ENCODE assay signal across 8 mouse cellular contexts in genomic region chr6:89239511-89239910, GRCm38 (mm10).
DNase-seq lines count a peak whose midpoint lies in the region; ATAC-seq and TF ChIP-seq lines count a peak whose summit lies in the region.

No protein-coding gene starts in this region.

- 0 out of 2 replicates have a peak, but pooled peaks cover 2% of the 10 kb centered on the region for H3K4me1 ChIP-seq in liver, adult 2 months (ENCODE audit: control insufficient read depth, insufficient read depth, low read length)
- no peaks in the 10 kb centered on the region for H3K4me1 ChIP-seq in liver, embryonic 12.5 days
- H3K4me1 ChIP-seq in kidney, postnatal 0 days (replicated peaks; ENCODE audit: insufficient read depth, low read length) = no peaks in the 10 kb centered on the region

- H3K9me3 ChIP-seq in liver, embryonic 12.5 days (replicated peaks) = no peaks in the 10 kb centered on the region
- H3K9me3 ChIP-seq in kidney, postnatal 0 days (replicated peaks; ENCODE audit: low read length) = no peaks in the 10 kb centered on the region

- no peak overlapping the region for H3K27ac ChIP-seq in liver, adult 2 months (replicated peaks; ENCODE audit: insufficient read depth, low read depth, low read length)
- no peak overlapping the region for H3K27ac ChIP-seq in liver, embryonic 12.5 days
- no peak overlapping the region for H3K27ac ChIP-seq in kidney, postnatal 0 days

- peak; percentile 71 for DNase-seq in liver, adult 2 months (ENCODE audit: extremely low read depth, low read depth, low spot score)
- DNase-seq in gastrocnemius, postnatal 4 days (ENCODE audit: low spot score in 2 of 2) = peak; percentile 65 to 84
- DNase-seq in kidney, postnatal 0 days (ENCODE audit: low spot score) = peak; percentile 4
- peak; percentile 31 for DNase-seq in ovary, postnatal 10 days (ENCODE audit: low spot score)

- no peak overlapping the region for H3K9ac ChIP-seq in liver, adult 2 months (ENCODE audit: low read depth, low read length)
- H3K9ac ChIP-seq in liver, embryonic 12.5 days = no peak overlapping the region
- no peak overlapping the region for H3K9ac ChIP-seq in kidney, postnatal 0 days (ENCODE audit: low read depth, low read length)

- H3K27me3 ChIP-seq in liver, adult 2 months (ENCODE audit: control insufficient read depth, insufficient read depth, low read length) = no peaks in the 10 kb centered on the region
- peaks cover 27% of the 10 kb centered on the region; the same call in 1 of the 2 replicates for H3K27me3 ChIP-seq in liver, embryonic 12.5 days (replicated peaks)
- H3K27me3 ChIP-seq in kidney, postnatal 0 days (ENCODE audit: insufficient read depth, low read length) = no peaks in the 10 kb centered on the region

- H3K4me2 ChIP-seq in liver, embryonic 12.5 days = no peak overlapping the region
- no peak overlapping the region for H3K4me2 ChIP-seq in kidney, postnatal 0 days (ENCODE audit: low read length)

- no peak for TF ChIP-seq POLR2A in liver, adult 2 months (IDR thresholded peaks at IDR 0.05; ENCODE audit: extremely low read depth, insufficient read depth, low read length)

- H3K36me3 ChIP-seq in liver, adult 2 months (ENCODE audit: control insufficient read depth, insufficient read depth, low read length) = no peaks in the 10 kb centered on the region
- H3K36me3 ChIP-seq in liver, embryonic 12.5 days = no peaks in the 10 kb centered on the region
- no peaks in the 10 kb centered on the region for H3K36me3 ChIP-seq in kidney, postnatal 0 days (ENCODE audit: insufficient read depth, low read length)

- WGBS in liver, adult 2 months = 17% methylated on average over 8 of the region's 8 CpGs
- 47% methylated on average over 8 of the region's 8 CpGs for WGBS in liver, embryonic 12.5 days (ENCODE audit: insufficient replicate concordance)
- 34% methylated on average over 8 of the region's 8 CpGs for WGBS in kidney, postnatal 0 days

- TF ChIP-seq CTCF in liver, adult 2 months (IDR thresholded peaks at IDR 0.05; ENCODE audit: low read depth, low read length) = no peak
- no peak for TF ChIP-seq CTCF in kidney, postnatal 0 days (IDR thresholded peaks at IDR 0.05; ENCODE audit: low read depth)

- H3K4me3 ChIP-seq in liver, adult 2 months (ENCODE audit: insufficient read depth, low read depth, low read length) = no peak overlapping the region
- no peak overlapping the region for H3K4me3 ChIP-seq in liver, embryonic 12.5 days
- no peak overlapping the region for H3K4me3 ChIP-seq in kidney, postnatal 0 days (replicated peaks; ENCODE audit: low read depth, low read length)

- H3K79me2 ChIP-seq in liver, adult 2 months (ENCODE audit: control insufficient read depth, insufficient read depth, low read length) = no peaks in the 10 kb centered on the region

- no peak for ATAC-seq in liver, embryonic 12.5 days
- peak; percentile 67 for ATAC-seq in cerebellum, adult (ENCODE audit: insufficient number of reproducible peaks, low FRiP score, low TSS enrichment)
- no peak for ATAC-seq in kidney, postnatal 0 days (replicated peaks; ENCODE audit: low FRiP score, low read depth)
- no peak for ATAC-seq in CD4-positive, CD25-positive, alpha-beta regulatory T cell, adult 4 months
- no peak for ATAC-seq in granulocyte monocyte progenitor cell, adult 5-6 weeks (replicated peaks; ENCODE audit: poor library complexity, severe bottlenecking)

Comparison
In these comparisons a context has a peak if more than half of its experiments do, and no peak if none do; other contexts are left out.
1. DNase-seq: peak in every context shown above with its lines; median percentile 74 in gastrocnemius, postnatal 4 days; 71 in liver, adult 2 months; 31 in ovary, postnatal 10 days; 4 in kidney, postnatal 0 days.